Mouse (Mus musculus) forebrain, embryonic 16.5 days (tissue): Measurements from ENCODE around the gene Cst10. TPM values are rescaled to one million over a fixed set of nuclear protein-coding genes. Genes with fewer than 3 reads are reported as not detected.

ENCODE experiments used
- ATAC-seq: fragments of 200-750 bp; cut with Nextera tagmentation; 2 replicates; pipeline ENCODE4 v1.8.0; 2017; ENCODE audit warnings: mild to moderate bottlenecking, moderate library complexity
- H3K27ac ChIP-seq: fragments of 300-500 bp; sonication (generic); 2 replicates; pipeline ENCODE4 v1.5.1; 2014; ENCODE audit warnings: low read length, control low read depth
- H3K27me3 ChIP-seq: fragments of 300-500 bp; sonication (generic); replicated peaks from 2 replicates; pipeline ENCODE4 v1.6.1; 2014; ENCODE audit warnings: low read length; ENCODE audit not compliant: control insufficient read depth, insufficient read depth
- H3K36me3 ChIP-seq: fragments of 300-500 bp; sonication (generic); 2 replicates; pipeline ENCODE4 v1.6.1; 2014; ENCODE audit not compliant: control insufficient read depth, insufficient read depth
- H3K4me1 ChIP-seq: fragments of 300-500 bp; sonication (generic); replicated peaks from 2 replicates; pipeline ENCODE4 v1.6.1; 2014; ENCODE audit warnings: low read length; ENCODE audit not compliant: control insufficient read depth, insufficient read depth
- H3K4me2 ChIP-seq: fragments of 300-500 bp; sonication (generic); 2 replicates; pipeline ENCODE4 v1.6.1; 2014; ENCODE audit warnings: mild to moderate bottlenecking, low read length, control low read depth
- H3K4me3 ChIP-seq: fragments of 300-500 bp; sonication (generic); replicated peaks from 2 replicates; pipeline ENCODE4 v1.5.1; 2014; ENCODE audit warnings: mild to moderate bottlenecking, low read length, control low read depth
- H3K9ac ChIP-seq: fragments of 300-500 bp; sonication (generic); replicated peaks from 2 replicates; pipeline ENCODE4 v1.6.1; 2014; ENCODE audit warnings: low read depth, low read length, control low read depth
- H3K9me3 ChIP-seq: fragments of 300-500 bp; sonication (generic); 2 replicates; pipeline ENCODE4 v1.6.1; 2016; ENCODE audit warnings: low read length; ENCODE audit not compliant: control insufficient read depth
- WGBS: fragments of 180-500 bp; shearing (Covaris S2); extraction: QIAGEN DNeasy Blood & Tissue Kit; methylation state at CpG from one replicate; pipeline ENCODE4 v1.1.7; 2014; 5-methylcytosine and 5-hydroxymethylcytosine counted together
- polyA plus RNA-seq: library from polyadenylated mRNA; unstranded; fragments of >200 nt; fragmentation: Nextera tagmentation; extraction: Ambion mirVana; gene quantifications from 2 replicates; pipeline ENCODE4 v1.2.1, GENCODE M21; 2015

The Cst10 gene
- not detected in 2 replicates for polyA plus RNA-seq

DNA sequence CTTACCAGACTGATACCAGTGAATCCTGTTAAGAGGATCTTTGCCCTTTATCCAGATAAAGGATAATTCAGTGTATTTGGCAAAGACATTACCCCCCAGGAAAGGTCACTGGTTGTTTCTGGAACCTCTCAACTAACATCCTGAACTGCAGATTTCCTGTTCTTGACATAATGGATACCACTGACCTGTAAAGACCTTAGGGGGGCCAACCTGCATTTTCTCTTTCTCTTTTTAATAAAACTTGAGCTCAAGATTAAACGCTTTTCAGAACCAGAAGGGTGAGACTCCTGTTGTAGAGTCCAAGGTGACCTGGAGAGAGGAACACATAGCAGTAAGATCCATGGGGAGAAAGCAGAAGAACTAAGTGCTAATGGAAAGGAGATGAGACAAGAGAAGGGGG lies at the start of gene Cst10:
Gene Cst10 (plus strand): TSS at position 301 of the 400 bp plus-strand sequence.
- ATAC-seq, result no peak
- no peak within 1 kb of the TSS for H3K9ac ChIP-seq
- H3K4me2 ChIP-seq, result no peak within 1 kb of the TSS
- no peaks in the 10 kb centered on the region for H3K36me3 ChIP-seq
- 81% methylated on average over 1 of the region's 1 CpGs for WGBS
- H3K27ac ChIP-seq, result no peak within 1 kb of the TSS
- no peaks in the 10 kb centered on the region for H3K4me1 ChIP-seq
- no peaks in the 10 kb centered on the region for H3K9me3 ChIP-seq
- H3K27me3 ChIP-seq, result no peaks in the 10 kb centered on the region
- H3K4me3 ChIP-seq, result no peak within 1 kb of the TSS

DNA sequence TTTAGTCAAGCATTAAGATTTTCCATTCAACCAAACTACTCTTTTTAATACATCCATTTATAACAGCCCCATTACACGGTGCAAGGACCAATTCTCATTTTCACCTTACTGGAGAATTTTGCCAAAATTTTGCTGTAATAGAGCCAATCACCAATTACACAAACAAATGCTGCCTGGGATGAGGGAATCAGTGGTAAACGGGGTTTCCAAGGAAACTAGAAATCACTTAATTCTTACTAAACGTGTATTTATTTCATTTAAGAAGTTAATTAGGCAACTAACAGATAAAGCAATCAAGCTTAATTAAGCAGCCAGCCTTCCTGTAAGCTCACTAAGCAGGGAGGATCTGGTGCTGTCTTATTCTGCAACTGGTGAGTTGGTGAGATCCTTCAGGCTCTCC lies 11.9 kb upstream of the Cst10 start:
- no peak overlapping the region for H3K9ac ChIP-seq
- H3K9me3 ChIP-seq, result no peaks in the 10 kb centered on the region
- H3K27me3 ChIP-seq, result no peaks in the 10 kb centered on the region
- H3K27ac ChIP-seq, result no peak overlapping the region
- 26% methylated on average over 3 of the region's 3 CpGs for WGBS
- no peak overlapping the region for H3K4me2 ChIP-seq
- no peak for ATAC-seq
- no peaks in the 10 kb centered on the region for H3K4me1 ChIP-seq
- no peaks in the 10 kb centered on the region for H3K36me3 ChIP-seq
- no peak overlapping the region for H3K4me3 ChIP-seq

DNA sequence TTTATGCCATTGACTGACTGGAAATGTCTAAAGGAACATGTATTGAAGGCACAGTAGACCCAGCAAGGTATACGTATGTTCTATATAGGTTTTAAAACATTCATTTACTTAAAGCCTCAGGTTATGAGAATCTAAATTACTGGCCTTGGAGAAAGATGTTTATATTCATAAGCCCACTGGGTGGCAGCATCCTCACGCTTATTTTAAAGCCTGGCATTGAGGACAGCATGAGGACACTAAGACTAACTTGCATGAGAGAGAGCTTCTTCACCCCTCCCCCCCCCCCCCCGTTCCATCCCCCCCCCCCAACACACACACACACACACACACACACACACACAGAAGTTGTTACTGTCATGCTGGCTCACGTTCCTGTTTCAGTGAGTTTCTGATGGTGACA lies 17.7 kb downstream of the Cst10 start:
- Histone ChIP-seq H3K4me2 (no peak overlapping the region), H3K27ac (no peak overlapping the region), H3K4me3 (no peak overlapping the region), H3K9ac (no peak overlapping the region), H3K4me1 (no peaks in the 10 kb centered on the region), H3K27me3 (no peaks in the 10 kb centered on the region), H3K36me3 (no peaks in the 10 kb centered on the region), H3K9me3 (no peaks in the 10 kb centered on the region)
- ATAC-seq, result peak; percentile 67
- 22% methylated on average over 3 of the region's 4 CpGs for WGBS
